Mouse (Mus musculus): ENCODE measurements around the gene Adam22. TPM values are rescaled to one million over a fixed set of nuclear protein-coding genes. Genes with fewer than 3 reads are reported as not detected.
"Not testable (repeated sequence)": the region's sequence is repeated elsewhere in the genome, so short reads cannot be mapped to it uniquely, and the experiment has no call there.

The Adam22 gene
- polyA plus RNA-seq, 1 experiment from 2014 or later = 6.1 TPM

DNA sequence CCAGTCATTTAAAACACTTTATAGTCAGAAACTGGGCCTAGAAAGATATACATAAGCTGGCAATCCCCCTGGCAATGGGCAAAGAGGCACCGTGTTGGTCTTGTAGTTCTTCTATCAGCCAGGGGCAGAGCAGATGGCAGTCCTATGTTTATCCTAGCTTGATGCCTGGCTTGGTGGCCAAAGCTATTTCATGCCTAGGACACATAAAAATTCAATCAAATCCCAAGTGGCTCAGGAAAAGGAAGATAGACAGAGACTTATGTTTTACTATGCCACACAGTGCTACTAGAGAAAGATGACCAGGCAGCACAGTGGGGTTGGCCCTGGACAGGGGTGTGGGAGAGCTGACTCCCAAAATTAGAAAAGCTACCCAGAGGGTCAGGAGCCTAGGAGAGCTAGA lies 125.3 kb downstream of the Adam22 start:
- no peak for ATAC-seq (replicated peaks; ENCODE audit: insufficient number of reproducible peaks, low FRiP score, low TSS enrichment)
- Histone ChIP-seq H3K9ac (ENCODE audit: low read depth, low read length) (no peak overlapping the region), H3K36me3 (ENCODE audit: control insufficient read depth, insufficient read depth, low read length) (no peaks in the 10 kb centered on the region), H3K4me3 (ENCODE audit: low read depth, low read length) (no peak overlapping the region), H3K4me2 (no peak overlapping the region), H3K27ac (ENCODE audit: low read depth, low read length) (no peak overlapping the region), H3K4me1 (ENCODE audit: control insufficient read depth, insufficient read depth, low read length) (no peaks in the 10 kb centered on the region), H3K9me3 (replicated peaks; ENCODE audit: control insufficient read depth, low read length) (no peaks in the 10 kb centered on the region), H3K27me3 (ENCODE audit: control insufficient read depth, insufficient read depth, low read length) (no peaks in the 10 kb centered on the region)
- 84% methylated on average over 1 of the region's 1 CpGs for WGBS (ENCODE audit: insufficient replicate concordance)

DNA sequence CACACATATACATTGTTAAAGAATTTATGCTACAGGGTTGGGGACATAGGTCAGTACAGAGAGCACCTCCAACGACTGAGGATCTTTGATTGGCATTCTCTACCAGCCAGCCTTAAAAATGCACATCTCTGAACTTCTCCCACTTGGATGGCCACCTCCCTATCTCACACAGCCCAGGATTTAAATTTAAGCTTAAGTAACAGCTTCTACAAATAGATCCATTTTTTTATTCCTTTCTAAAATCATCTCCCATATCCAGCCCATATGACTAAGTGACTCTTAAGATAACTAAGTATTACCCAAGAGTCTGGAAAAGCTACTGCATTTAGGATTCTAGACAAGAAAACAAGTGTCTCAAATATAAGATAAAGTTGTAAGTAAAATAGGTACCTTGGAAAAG lies 140.9 kb downstream of the Adam22 start:
- H3K4me2 ChIP-seq = no peak overlapping the region
- no peak for ATAC-seq (replicated peaks; ENCODE audit: insufficient number of reproducible peaks, low FRiP score, low TSS enrichment)
- H3K4me3 ChIP-seq (ENCODE audit: low read depth, low read length) = no peak overlapping the region
- no peaks in the 10 kb centered on the region for H3K36me3 ChIP-seq (ENCODE audit: control insufficient read depth, insufficient read depth, low read length)
- no peak overlapping the region for H3K9ac ChIP-seq (ENCODE audit: low read depth, low read length)
- H3K27me3 ChIP-seq (ENCODE audit: control insufficient read depth, insufficient read depth, low read length) = no peaks in the 10 kb centered on the region
- no peak overlapping the region for H3K27ac ChIP-seq (ENCODE audit: low read depth, low read length)
- 0 out of 2 replicates have a peak, but pooled peaks cover 3% of the 10 kb centered on the region for H3K4me1 ChIP-seq (ENCODE audit: control insufficient read depth, insufficient read depth, low read length)
- H3K9me3 ChIP-seq (replicated peaks; ENCODE audit: control insufficient read depth, low read length) = no peaks in the 10 kb centered on the region
- 77% methylated on average over 1 of the region's 1 CpGs for WGBS (ENCODE audit: insufficient replicate concordance)

- no peak overlapping the region for H3K27ac ChIP-seq (ENCODE audit: low read depth, low read length)
- WGBS (ENCODE audit: insufficient replicate concordance) = 63% methylated on average over 4 of the region's 4 CpGs
Measured at GRCm38 (mm10) chr5:8224321-8224705, 143.6 kb downstream of the Adam22 start.

GRCm38 (mm10) chr5:8223597-8224320 lies 144.2 kb downstream of the Adam22 start:
- Histone ChIP-seq H3K9me3 (replicated peaks; ENCODE audit: control insufficient read depth, low read length) (no peaks in the 10 kb centered on the region), H3K27me3 (ENCODE audit: control insufficient read depth, insufficient read depth, low read length) (no peaks in the 10 kb centered on the region), H3K27ac (ENCODE audit: low read depth, low read length) (no peak overlapping the region), H3K4me1 (ENCODE audit: control insufficient read depth, insufficient read depth, low read length) (peaks cover 5% of the 10 kb centered on the region; the same call in 1 of the 2 replicates), H3K36me3 (ENCODE audit: control insufficient read depth, insufficient read depth, low read length) (no peaks in the 10 kb centered on the region), H3K4me2 (no peak overlapping the region), H3K9ac (ENCODE audit: low read depth, low read length) (no peak overlapping the region), H3K4me3 (ENCODE audit: low read depth, low read length) (no peak overlapping the region)
- no peak for ATAC-seq (replicated peaks; ENCODE audit: insufficient number of reproducible peaks, low FRiP score, low TSS enrichment)
- WGBS (ENCODE audit: insufficient replicate concordance) = 76% methylated on average over 8 of the region's 8 CpGs

More at GRCm38 (mm10) chr5:8224321-8224705, 143.6 kb downstream of the Adam22 start:
- no peak for ATAC-seq (replicated peaks; ENCODE audit: insufficient number of reproducible peaks, low FRiP score, low TSS enrichment)
- H3K9ac ChIP-seq (ENCODE audit: low read depth, low read length) = no peak overlapping the region
- no peak overlapping the region for H3K4me2 ChIP-seq
- H3K27me3 ChIP-seq (ENCODE audit: control insufficient read depth, insufficient read depth, low read length) = no peaks in the 10 kb centered on the region
- peaks cover 5% of the 10 kb centered on the region; the same call in 1 of the 2 replicates for H3K4me1 ChIP-seq (ENCODE audit: control insufficient read depth, insufficient read depth, low read length)
- H3K36me3 ChIP-seq (ENCODE audit: control insufficient read depth, insufficient read depth, low read length) = no peaks in the 10 kb centered on the region
- no peak overlapping the region for H3K4me3 ChIP-seq (ENCODE audit: low read depth, low read length)
- no peaks in the 10 kb centered on the region for H3K9me3 ChIP-seq (replicated peaks; ENCODE audit: control insufficient read depth, low read length)

- no peak overlapping the region for H3K4me2 ChIP-seq
- H3K9ac ChIP-seq (ENCODE audit: low read depth, low read length) = no peak overlapping the region
- ATAC-seq (replicated peaks; ENCODE audit: insufficient number of reproducible peaks, low FRiP score, low TSS enrichment) = no peak
- H3K36me3 ChIP-seq (ENCODE audit: control insufficient read depth, insufficient read depth, low read length) = no peaks in the 10 kb centered on the region
- H3K27me3 ChIP-seq (ENCODE audit: control insufficient read depth, insufficient read depth, low read length) = no peaks in the 10 kb centered on the region
- H3K27ac ChIP-seq (ENCODE audit: low read depth, low read length) = peak overlapping the region; percentile 41
- no peak overlapping the region for H3K4me3 ChIP-seq (ENCODE audit: low read depth, low read length)
- no peaks in the 10 kb centered on the region for H3K9me3 ChIP-seq (replicated peaks; ENCODE audit: control insufficient read depth, low read length)
- peaks cover 5% of the 10 kb centered on the region; the same call in 1 of the 2 replicates for H3K4me1 ChIP-seq (ENCODE audit: control insufficient read depth, insufficient read depth, low read length)
- 68% methylated on average over 5 of the region's 5 CpGs for WGBS (ENCODE audit: insufficient replicate concordance)
Measured at GRCm38 (mm10) chr5:8221630-8222029, 146.3 kb downstream of the Adam22 start.

GRCm38 (mm10) chr5:8215841-8216240 lies 152.1 kb downstream of the Adam22 start:
- Histone ChIP-seq H3K9ac (ENCODE audit: low read depth, low read length) (no peak overlapping the region), H3K4me1 (ENCODE audit: control insufficient read depth, insufficient read depth, low read length) (no peaks in the 10 kb centered on the region), H3K4me3 (ENCODE audit: low read depth, low read length) (no peak overlapping the region), H3K4me2 (no peak overlapping the region), H3K27ac (ENCODE audit: low read depth, low read length) (no peak overlapping the region), H3K36me3 (ENCODE audit: control insufficient read depth, insufficient read depth, low read length) (no peaks in the 10 kb centered on the region), H3K9me3 (replicated peaks; ENCODE audit: control insufficient read depth, low read length) (no peaks in the 10 kb centered on the region), H3K27me3 (ENCODE audit: control insufficient read depth, insufficient read depth, low read length) (no peaks in the 10 kb centered on the region)
- ATAC-seq (replicated peaks; ENCODE audit: insufficient number of reproducible peaks, low FRiP score, low TSS enrichment) = no peak
- whole genome bisulfite sequencing (ENCODE audit: insufficient replicate concordance) = 57% methylated on average over 1 of the region's 1 CpGs

- WGBS (ENCODE audit: insufficient replicate concordance) = 81% methylated on average over 1 of the region's 1 CpGs
- not testable (repeated sequence) for H3K4me2 ChIP-seq; H3K4me3 ChIP-seq (ENCODE audit: low read depth, low read length); H3K9ac ChIP-seq (ENCODE audit: low read depth, low read length); H3K27me3 ChIP-seq (ENCODE audit: control insufficient read depth, insufficient read depth, low read length); H3K4me1 ChIP-seq (ENCODE audit: control insufficient read depth, insufficient read depth, low read length); H3K9me3 ChIP-seq (replicated peaks; ENCODE audit: control insufficient read depth, low read length); H3K36me3 ChIP-seq (ENCODE audit: control insufficient read depth, insufficient read depth, low read length); H3K27ac ChIP-seq (ENCODE audit: low read depth, low read length); ATAC-seq (replicated peaks; ENCODE audit: insufficient number of reproducible peaks, low FRiP score, low TSS enrichment)
Measured at GRCm38 (mm10) chr5:8184992-8185391, 183.0 kb downstream of the Adam22 start.

DNA sequence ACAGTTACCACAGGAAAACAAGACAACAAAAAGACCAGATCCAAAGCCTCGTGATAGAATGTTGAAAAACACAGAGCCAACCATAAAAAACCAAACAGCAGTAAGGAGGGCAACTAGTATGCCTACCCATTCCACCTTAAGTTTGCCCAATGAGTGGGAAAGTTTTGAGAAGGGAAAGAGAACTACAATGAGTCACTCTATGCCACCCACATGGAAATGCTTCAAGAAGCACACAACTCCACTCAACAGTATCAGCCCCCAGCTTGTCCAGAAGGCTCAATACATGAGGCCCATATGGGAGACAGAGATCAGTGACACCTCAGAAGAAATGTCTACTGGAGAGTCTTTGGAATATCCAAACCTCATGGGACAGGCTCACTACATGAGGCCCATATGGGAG lies 187.3 kb downstream of the Adam22 start:
- H3K36me3 ChIP-seq (ENCODE audit: control insufficient read depth, insufficient read depth, low read length) = no peaks in the 10 kb centered on the region
- H3K27me3 ChIP-seq (ENCODE audit: control insufficient read depth, insufficient read depth, low read length) = no peaks in the 10 kb centered on the region
- H3K4me3 ChIP-seq (ENCODE audit: low read depth, low read length) = no peak overlapping the region
- no peak for ATAC-seq (replicated peaks; ENCODE audit: insufficient number of reproducible peaks, low FRiP score, low TSS enrichment)
- no peaks in the 10 kb centered on the region for H3K9me3 ChIP-seq (replicated peaks; ENCODE audit: control insufficient read depth, low read length)
- H3K27ac ChIP-seq (ENCODE audit: low read depth, low read length) = no peak overlapping the region
- no peak overlapping the region for H3K9ac ChIP-seq (ENCODE audit: low read depth, low read length)
- H3K4me2 ChIP-seq = no peak overlapping the region
- 67% methylated on average over 1 of the region's 1 CpGs for WGBS (ENCODE audit: insufficient replicate concordance)
- no peaks in the 10 kb centered on the region for H3K4me1 ChIP-seq (ENCODE audit: control insufficient read depth, insufficient read depth, low read length)

GRCm38 (mm10) chr5:8178111-8178510 lies 189.8 kb downstream of the Adam22 start:
- no peak for ATAC-seq (replicated peaks; ENCODE audit: insufficient number of reproducible peaks, low FRiP score, low TSS enrichment)
- WGBS (ENCODE audit: insufficient replicate concordance) = 80% methylated on average over 17 of the region's 17 CpGs
- H3K4me1 ChIP-seq (ENCODE audit: control insufficient read depth, insufficient read depth, low read length) = no peaks in the 10 kb centered on the region
- H3K4me3 ChIP-seq (ENCODE audit: low read depth, low read length) = no peak overlapping the region
- no peak overlapping the region for H3K9ac ChIP-seq (ENCODE audit: low read depth, low read length)
- no peaks in the 10 kb centered on the region for H3K9me3 ChIP-seq (replicated peaks; ENCODE audit: control insufficient read depth, low read length)
- H3K27ac ChIP-seq (ENCODE audit: low read depth, low read length) = no peak overlapping the region
- no peak overlapping the region for H3K4me2 ChIP-seq
- no peaks in the 10 kb centered on the region for H3K27me3 ChIP-seq (ENCODE audit: control insufficient read depth, insufficient read depth, low read length)
- no peaks in the 10 kb centered on the region for H3K36me3 ChIP-seq (ENCODE audit: control insufficient read depth, insufficient read depth, low read length)

Data from heart, embryonic 11.5 days (tissue).